Mouse (Mus musculus) liver, embryonic 13.5 days (tissue): ENCODE results near the gene Plpp4. TPM values are rescaled to one million over a fixed set of nuclear protein-coding genes. Genes with fewer than 3 reads are reported as not detected.
A peak's percentile ranks its signal among the peaks of the same experiment; 100 is the strongest.

Source experiments
- ATAC-seq: fragments of 200-750 bp; cut with Nextera tagmentation; 2 replicates; pipeline ENCODE4 v1.8.0; 2017; ENCODE audit warnings: low read depth, mild to moderate bottlenecking, moderate number of reproducible peaks, moderate library complexity
- DNase-seq: peaks from one replicate; pipeline ENCODE4 v3.0.0; 2022
- H3K27ac ChIP-seq: fragments of 300-500 bp; sonication (generic); 2 replicates; pipeline ENCODE4 v1.5.1; 2015; ENCODE audit warnings: moderate library complexity, mild to moderate bottlenecking, inconsistent platforms
- H3K27me3 ChIP-seq: fragments of 300-500 bp; sonication (generic); 2 replicates; pipeline ENCODE4 v1.6.1; 2015; ENCODE audit warnings: mild to moderate bottlenecking, inconsistent platforms
- H3K36me3 ChIP-seq: fragments of 300-500 bp; sonication (generic); 2 replicates; pipeline ENCODE4 v1.6.1; 2015; ENCODE audit warnings: mild to moderate bottlenecking, inconsistent platforms
- H3K4me1 ChIP-seq: fragments of 300-500 bp; sonication (generic); replicated peaks from 2 replicates; pipeline ENCODE4 v1.6.1; 2015; ENCODE audit warnings: inconsistent platforms
- H3K4me2 ChIP-seq: fragments of 300-500 bp; sonication (generic); 2 replicates; pipeline ENCODE4 v1.6.1; 2015; ENCODE audit warnings: inconsistent platforms, mild to moderate bottlenecking, moderate library complexity
- H3K4me3 ChIP-seq: fragments of 300-500 bp; sonication (generic); replicated peaks from 2 replicates; pipeline ENCODE4 v1.5.1; 2015; ENCODE audit warnings: mild to moderate bottlenecking, inconsistent platforms
- H3K9ac ChIP-seq: fragments of 300-500 bp; sonication (generic); 2 replicates; pipeline ENCODE4 v1.6.1; 2015; ENCODE audit warnings: mild to moderate bottlenecking, inconsistent platforms
- H3K9me3 ChIP-seq: fragments of 300-500 bp; sonication (generic); replicated peaks from 2 replicates; pipeline ENCODE4 v1.6.1; 2016; ENCODE audit warnings: inconsistent platforms
- WGBS: fragments of 180-500 bp; shearing (Covaris S2); methylation state at CpG from one replicate; pipeline ENCODE4 v1.1.7; 2015; ENCODE audit not compliant: insufficient replicate concordance; 5-methylcytosine and 5-hydroxymethylcytosine counted together
- polyA plus RNA-seq: library from polyadenylated mRNA; unstranded; fragments of >200 nt; fragmentation: Nextera tagmentation; extraction: Ambion mirVana; gene quantifications from 2 replicates; pipeline ENCODE4 v1.2.1, GENCODE M21; 2015

Gene Plpp4
- polyA plus RNA-seq: 0.10 TPM in 1 of 2 replicates, not detected in the other

GRCm38 (mm10) chr7:129256621-129257373 lies at the start of gene Plpp4:
Gene Plpp4, plus strand, starts transcription at chr7:129257031.
- Histone ChIP-seq H3K9me3 (no peaks in the 10 kb centered on the region), H3K27me3 (peaks cover 35% of the 10 kb centered on the region), H3K4me1 (no peaks in the 10 kb centered on the region), H3K4me3 (0 out of 2 replicates have a peak within 1 kb of the TSS, but pooled peaks have one; percentile 8), H3K36me3 (no peaks in the 10 kb centered on the region), H3K9ac (no peak within 1 kb of the TSS), H3K27ac (no peak within 1 kb of the TSS), H3K4me2 (peak within 1 kb of the TSS; percentile 21)
- 3% methylated on average over 65 of the region's 66 CpGs for WGBS
- ATAC-seq (no peak), DNase-seq (no peak)

GRCm38 (mm10) chr7:129215926-129216543 lies 40.8 kb upstream of the Plpp4 start:
- H3K9ac ChIP-seq: no peak overlapping the region
- WGBS: 79% methylated on average over 10 of the region's 10 CpGs
- H3K36me3 ChIP-seq: no peaks in the 10 kb centered on the region
- H3K27me3 ChIP-seq: no peaks in the 10 kb centered on the region
- H3K4me3 ChIP-seq: no peak overlapping the region
- DNase-seq (no peak), ATAC-seq (no peak)
- H3K4me1 ChIP-seq: no peaks in the 10 kb centered on the region
- H3K9me3 ChIP-seq: no peaks in the 10 kb centered on the region
- H3K27ac ChIP-seq: no peak overlapping the region
- no peak overlapping the region for H3K4me2 ChIP-seq

- WGBS: 60% methylated on average over 10 of the region's 10 CpGs
- Histone ChIP-seq H3K9ac (no peak overlapping the region), H3K9me3 (no peaks in the 10 kb centered on the region), H3K4me3 (no peak overlapping the region), H3K27ac (no peak overlapping the region), H3K36me3 (no peaks in the 10 kb centered on the region), H3K4me2 (no peak overlapping the region), H3K4me1 (no peaks in the 10 kb centered on the region), H3K27me3 (no peaks in the 10 kb centered on the region)
- DNase-seq: no peak
- ATAC-seq: no peak
These were observed 40.2 kb upstream of the Plpp4 start for GRCm38 (mm10) chr7:129216547-129217195.

GRCm38 (mm10) chr7:129220948-129221347 lies 35.9 kb upstream of the Plpp4 start:
- H3K4me3 ChIP-seq: no peak overlapping the region
- no peaks in the 10 kb centered on the region for H3K36me3 ChIP-seq
- WGBS: 66% methylated on average over 9 of the region's 9 CpGs
- no peaks in the 10 kb centered on the region for H3K9me3 ChIP-seq
- no peaks in the 10 kb centered on the region for H3K27me3 ChIP-seq
- H3K4me2 ChIP-seq: no peak overlapping the region
- no peaks in the 10 kb centered on the region for H3K4me1 ChIP-seq
- ATAC-seq (no peak), DNase-seq (no peak)
- no peak overlapping the region for H3K9ac ChIP-seq
- no peak overlapping the region for H3K27ac ChIP-seq

GRCm38 (mm10) chr7:129221649-129222048 lies 35.2 kb upstream of the Plpp4 start:
- no peak for DNase-seq
- Histone ChIP-seq H3K27me3 (no peaks in the 10 kb centered on the region), H3K4me1 (no peaks in the 10 kb centered on the region), H3K27ac (no peak overlapping the region), H3K36me3 (no peaks in the 10 kb centered on the region), H3K4me3 (no peak overlapping the region), H3K9ac (no peak overlapping the region), H3K9me3 (no peaks in the 10 kb centered on the region), H3K4me2 (no peak overlapping the region)
- no peak for ATAC-seq
- WGBS: 60% methylated on average over 3 of the region's 3 CpGs

GRCm38 (mm10) chr7:129235410-129235809 lies 21.4 kb upstream of the Plpp4 start:
- ATAC-seq: no peak
- WGBS: 47% methylated on average over 2 of the region's 2 CpGs
- DNase-seq: no peak
- H3K4me1 ChIP-seq: no peaks in the 10 kb centered on the region
- H3K4me2 ChIP-seq: no peak overlapping the region
- H3K9me3 ChIP-seq: no peaks in the 10 kb centered on the region
- H3K4me3 ChIP-seq: no peak overlapping the region
- H3K27ac ChIP-seq: no peak overlapping the region
- no peak overlapping the region for H3K9ac ChIP-seq
- no peaks in the 10 kb centered on the region for H3K27me3 ChIP-seq
- H3K36me3 ChIP-seq: no peaks in the 10 kb centered on the region

- H3K36me3 ChIP-seq: no peaks in the 10 kb centered on the region
- H3K9me3 ChIP-seq: no peaks in the 10 kb centered on the region
- H3K4me1 ChIP-seq: no peaks in the 10 kb centered on the region
- H3K27me3 ChIP-seq: no peaks in the 10 kb centered on the region
- H3K9ac ChIP-seq: no peak overlapping the region
- no peak for ATAC-seq
- H3K27ac ChIP-seq: no peak overlapping the region
- 49% methylated on average over 5 of the region's 5 CpGs for WGBS
- H3K4me2 ChIP-seq: no peak overlapping the region
- H3K4me3 ChIP-seq: no peak overlapping the region
- DNase-seq: no peak
These were observed 20.8 kb upstream of the Plpp4 start for GRCm38 (mm10) chr7:129235995-129236394.

GRCm38 (mm10) chr7:129250981-129251380 lies 5.8 kb upstream of the Plpp4 start:
- H3K9ac ChIP-seq: no peak overlapping the region

GRCm38 (mm10) chr7:129253406-129253805 lies 3.4 kb upstream of the Plpp4 start:
- H3K36me3 ChIP-seq: no peaks in the 10 kb centered on the region
- no peak overlapping the region for H3K9ac ChIP-seq
- H3K27me3 ChIP-seq: peaks cover 34% of the 10 kb centered on the region
- no peak overlapping the region for H3K4me3 ChIP-seq
- no peak overlapping the region for H3K4me2 ChIP-seq
- H3K27ac ChIP-seq: no peak overlapping the region
- ATAC-seq (no peak), DNase-seq (no peak)
- no peaks in the 10 kb centered on the region for H3K9me3 ChIP-seq
- H3K4me1 ChIP-seq: no peaks in the 10 kb centered on the region
- 58% methylated on average over 6 of the region's 6 CpGs for WGBS

More at GRCm38 (mm10) chr7:129250981-129251380, 5.8 kb upstream of the Plpp4 start:
- no peak for DNase-seq
- Histone ChIP-seq H3K9me3 (no peaks in the 10 kb centered on the region), H3K4me2 (no peak overlapping the region), H3K4me1 (no peaks in the 10 kb centered on the region), H3K4me3 (no peak overlapping the region), H3K27me3 (peaks cover 10% of the 10 kb centered on the region), H3K36me3 (no peaks in the 10 kb centered on the region), H3K27ac (no peak overlapping the region)
- no peak for ATAC-seq

- no peak for DNase-seq
- Histone ChIP-seq H3K9ac (no peak overlapping the region), H3K4me2 (no peak overlapping the region), H3K4me1 (no peaks in the 10 kb centered on the region), H3K36me3 (no peaks in the 10 kb centered on the region), H3K27me3 (peaks cover 35% of the 10 kb centered on the region), H3K4me3 (no peak overlapping the region), H3K9me3 (no peaks in the 10 kb centered on the region), H3K27ac (no peak overlapping the region)
- ATAC-seq: no peak
- 56% methylated on average over 1 of the region's 1 CpGs for WGBS
These were observed 2.7 kb upstream of the Plpp4 start for GRCm38 (mm10) chr7:129254126-129254525.

- 68% methylated on average over 6 of the region's 6 CpGs for WGBS
These were observed 1.4 kb upstream of the Plpp4 start for GRCm38 (mm10) chr7:129255406-129255805.

More at GRCm38 (mm10) chr7:129255406-129255805, 1.4 kb upstream of the Plpp4 start:
- Histone ChIP-seq H3K27me3 (peaks cover 35% of the 10 kb centered on the region), H3K9me3 (no peaks in the 10 kb centered on the region), H3K9ac (no peak overlapping the region), H3K4me3 (no peak overlapping the region), H3K36me3 (no peaks in the 10 kb centered on the region), H3K4me2 (no peak overlapping the region), H3K27ac (no peak overlapping the region), H3K4me1 (no peaks in the 10 kb centered on the region)
- no peak for DNase-seq
- ATAC-seq: no peak
